Mouse (Mus musculus) stomach, embryonic 14.5 days (tissue): ENCODE results near the gene Socs3. TPM values are rescaled to one million over a fixed set of nuclear protein-coding genes. Genes with fewer than 3 reads are reported as not detected.

Source experiments
- ATAC-seq: fragments of 200-750 bp; cut with Nextera tagmentation; 2 replicates; pipeline ENCODE4 v1.8.0; 2017; ENCODE audit warnings: low read depth, moderate TSS enrichment; ENCODE audit not compliant: insufficient number of reproducible peaks, insufficient read depth, low FRiP score
- H3K27ac ChIP-seq: fragments of 300-500 bp; sonication (generic); 2 replicates; pipeline ENCODE4 v1.5.1; 2014; ENCODE audit warnings: mild to moderate bottlenecking, low read length, moderate library complexity, mixed read lengths
- H3K27me3 ChIP-seq: fragments of 300-500 bp; sonication (generic); 2 replicates; pipeline ENCODE4 v1.6.1; 2014; ENCODE audit warnings: low read length, control low read depth, mixed read lengths; ENCODE audit not compliant: control insufficient read depth, insufficient read depth
- H3K36me3 ChIP-seq: fragments of 300-500 bp; sonication (generic); 2 replicates; pipeline ENCODE4 v1.6.1; 2014; ENCODE audit warnings: mild to moderate bottlenecking, control low read depth, low read length, moderate library complexity, mixed read lengths; ENCODE audit not compliant: control insufficient read depth, insufficient read depth
- H3K4me1 ChIP-seq: fragments of 300-500 bp; sonication (generic); 2 replicates; pipeline ENCODE4 v1.6.1; 2014; ENCODE audit warnings: low read length, control low read depth, mixed read lengths; ENCODE audit not compliant: control insufficient read depth, insufficient read depth
- H3K4me2 ChIP-seq: fragments of 300-500 bp; sonication (generic); replicated peaks from 2 replicates; pipeline ENCODE4 v1.6.1; 2014; ENCODE audit warnings: low read depth, low read length, control low read depth
- H3K4me3 ChIP-seq: fragments of 300-500 bp; sonication (generic); 2 replicates; pipeline ENCODE4 v1.5.1; 2014; ENCODE audit warnings: low read depth, low read length, control low read depth
- H3K9ac ChIP-seq: fragments of 300-500 bp; sonication (generic); replicated peaks from 2 replicates; pipeline ENCODE4 v1.6.1; 2014; ENCODE audit warnings: low read depth, mild to moderate bottlenecking, control low read depth, low read length, moderate library complexity, mixed read lengths
- H3K9me3 ChIP-seq: fragments of 300-500 bp; sonication (generic); 2 replicates; pipeline ENCODE4 v1.6.1; 2016; ENCODE audit warnings: low read depth, low read length, control low read depth; ENCODE audit not compliant: control insufficient read depth
- whole genome bisulfite sequencing: fragments of 180-500 bp; shearing (Covaris S2); extraction: QIAGEN DNeasy Blood & Tissue Kit; methylation state at CpG from one replicate; pipeline ENCODE4 v1.1.7; 2014; 5-methylcytosine and 5-hydroxymethylcytosine counted together
- microRNA-seq: library from miRNA; unstranded; fragments of <30 nt; microRNA quantifications from one replicate; pipeline ENCODE4, GENCODE M21; 2016
- polyA plus RNA-seq: library from polyadenylated mRNA; unstranded; fragments of >200 nt; fragmentation: Nextera tagmentation; extraction: Ambion mirVana; gene quantifications from 2 replicates; pipeline ENCODE4 v1.2.1, GENCODE M21; 2014

Gene Socs3
- polyA plus RNA-seq, 1 experiment from 2014 or later, result 9.2 TPM

DNA sequence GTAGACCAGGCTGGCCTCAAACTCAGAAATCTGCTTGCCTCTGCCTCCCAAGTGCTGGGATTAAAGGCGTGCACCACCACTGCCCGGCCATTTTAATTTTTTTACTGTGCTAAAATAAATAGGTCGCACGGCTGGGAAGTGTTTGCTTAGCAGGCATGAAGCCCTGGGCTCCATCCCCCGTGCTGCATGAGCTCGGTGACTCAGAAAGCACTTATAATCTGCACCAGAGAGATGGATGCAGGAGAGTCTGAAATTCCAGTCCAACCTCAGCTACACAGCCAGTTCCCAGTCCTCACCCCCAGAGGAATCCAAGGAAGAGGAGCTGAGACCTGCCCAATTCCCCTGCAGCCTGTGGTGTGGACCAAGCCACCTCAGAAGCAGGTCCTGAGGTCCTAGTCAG is 45.4 kb downstream of the Socs3 start:
- ATAC-seq, result no peak

DNA sequence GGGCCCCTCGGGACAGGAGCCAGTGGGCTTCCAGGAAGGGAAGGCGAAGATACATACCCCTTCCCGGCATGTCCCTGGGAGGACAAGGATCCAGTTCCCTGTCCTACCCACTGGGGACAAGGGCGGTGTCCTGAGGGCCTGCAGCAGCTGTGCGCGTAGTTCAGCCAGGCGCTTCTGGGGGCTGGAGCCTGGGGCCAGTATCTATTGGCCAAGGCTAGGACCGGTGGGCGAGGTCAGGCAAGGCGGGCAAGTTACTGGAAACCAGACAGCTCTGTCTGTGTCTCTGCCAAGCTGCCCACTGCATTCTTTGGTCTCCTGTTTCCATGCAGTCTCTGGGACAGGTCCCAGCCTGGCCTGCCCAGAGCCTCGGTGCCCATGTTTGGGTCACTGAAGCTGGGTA is 46.6 kb downstream of the Socs3 start:
- no peaks in the 10 kb centered on the region for H3K9me3 ChIP-seq
- H3K36me3 ChIP-seq, result no peaks in the 10 kb centered on the region
- 80% methylated on average over 10 of the region's 11 CpGs for WGBS
- H3K27ac ChIP-seq, result no peak overlapping the region
- H3K4me1 ChIP-seq, result 0 out of 2 replicates have a peak, but pooled peaks cover 2% of the 10 kb centered on the region
- H3K4me2 ChIP-seq, result no peak overlapping the region
- no peak overlapping the region for H3K4me3 ChIP-seq
- no peak overlapping the region for H3K9ac ChIP-seq
- ATAC-seq, result no peak
- no peaks in the 10 kb centered on the region for H3K27me3 ChIP-seq

More for the DNA sequence above, 45.4 kb downstream of the Socs3 start:
- Histone ChIP-seq H3K4me1 (no peaks in the 10 kb centered on the region), H3K36me3 (no peaks in the 10 kb centered on the region), H3K4me2 (no peak overlapping the region), H3K27ac (no peak overlapping the region), H3K4me3 (no peak overlapping the region), H3K27me3 (no peaks in the 10 kb centered on the region), H3K9ac (no peak overlapping the region), H3K9me3 (no peaks in the 10 kb centered on the region)
- 57% methylated on average over 6 of the region's 6 CpGs for WGBS

DNA sequence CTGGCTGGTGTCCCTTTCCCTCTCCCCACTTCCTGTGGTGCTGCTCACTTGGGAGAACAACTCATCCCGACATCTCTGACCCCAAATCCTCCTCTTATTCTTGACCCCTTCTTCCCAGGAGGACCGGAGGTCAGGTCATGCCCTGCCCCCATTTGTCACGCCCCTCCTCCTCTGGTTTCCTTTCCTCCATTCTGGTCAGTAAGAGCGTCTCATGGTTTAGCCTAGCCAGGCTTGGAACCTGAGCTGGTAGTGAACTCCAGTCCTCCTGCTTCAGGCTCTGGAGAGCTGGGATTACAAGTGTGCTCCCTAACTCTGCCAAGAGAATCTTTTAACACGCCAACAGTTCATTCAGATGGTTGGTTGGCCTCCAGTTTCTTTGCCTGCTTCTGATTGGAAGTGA is 50.6 kb downstream of the Socs3 start:
- no peak overlapping the region for H3K27ac ChIP-seq
- H3K9me3 ChIP-seq, result peaks cover 6% of the 10 kb centered on the region; the same call in 1 of the 2 replicates
- peaks cover 6% of the 10 kb centered on the region; the same call in 1 of the 2 replicates for H3K4me1 ChIP-seq
- 22% methylated on average over 5 of the region's 5 CpGs for WGBS
- H3K27me3 ChIP-seq, result no peaks in the 10 kb centered on the region
- H3K36me3 ChIP-seq, result no peaks in the 10 kb centered on the region
- ATAC-seq, result no peak
- no peak overlapping the region for H3K4me2 ChIP-seq
- H3K9ac ChIP-seq, result no peak overlapping the region
- H3K4me3 ChIP-seq, result no peak overlapping the region

DNA sequence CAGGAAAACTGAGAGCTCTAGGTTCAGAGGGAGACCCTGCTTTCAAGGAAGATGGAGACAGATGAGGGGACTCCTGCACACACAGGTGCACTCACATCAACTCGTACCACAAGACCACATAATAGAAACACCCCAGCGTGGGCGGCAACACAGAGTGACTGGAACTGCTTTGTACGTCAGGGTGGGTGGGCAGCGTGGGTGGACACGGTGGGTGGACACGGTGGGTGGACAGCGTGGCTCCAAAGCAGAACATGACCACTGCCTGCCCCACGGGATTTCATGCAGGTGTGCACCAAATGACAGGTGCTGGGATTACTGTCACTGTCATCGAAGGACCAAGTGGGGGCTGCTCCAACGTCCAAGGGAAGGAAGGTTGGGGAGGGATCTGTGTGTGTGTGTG is 51.3 kb downstream of the Socs3 start:
- H3K4me2 ChIP-seq, result no peak overlapping the region
- H3K27me3 ChIP-seq, result no peaks in the 10 kb centered on the region
- 79% methylated on average over 11 of the region's 11 CpGs for WGBS
- no peak overlapping the region for H3K9ac ChIP-seq
- H3K4me3 ChIP-seq, result no peak overlapping the region
- H3K36me3 ChIP-seq, result no peaks in the 10 kb centered on the region
- peaks cover 6% of the 10 kb centered on the region; the same call in 1 of the 2 replicates for H3K9me3 ChIP-seq
- H3K4me1 ChIP-seq, result peaks cover 6% of the 10 kb centered on the region; the same call in 1 of the 2 replicates
- H3K27ac ChIP-seq, result no peak overlapping the region
- ATAC-seq, result no peak

Small RNA genes lying within 50 kb of the gene (microRNA-seq; reads per million reads assigned to microRNA genes)
- gene Mir6933, result not detected

Other genes starting within 250 kb of the Socs3 start
- 1.7 and 3.1 TPM in 2 replicates for gene Tmc8, start 188.0 kb downstream of the Socs3 start, polyA plus RNA-seq
- 23.0 and 24.3 TPM in 2 replicates for gene Tmc6, start 187.8 kb downstream of the Socs3 start, polyA plus RNA-seq
- gene 6030468B19Rik, start 172.4 kb downstream of the Socs3 start, polyA plus RNA-seq, result 0.23 TPM in 1 of 2 replicates, not detected in the other
- gene Gm20708, start 160.4 kb downstream of the Socs3 start, polyA plus RNA-seq, result 1.1 TPM in 1 of 2 replicates, not detected in the other
- gene Syngr2, start 160.4 kb downstream of the Socs3 start, polyA plus RNA-seq, result 101 and 115 TPM in 2 replicates
- gene Afmid, start 144.1 kb downstream of the Socs3 start, polyA plus RNA-seq, result 6.4 and 7.1 TPM in 2 replicates
- gene Tk1, start 144.0 kb downstream of the Socs3 start, polyA plus RNA-seq, result 133 and 149 TPM in 2 replicates
- gene Birc5, start 120.8 kb downstream of the Socs3 start, polyA plus RNA-seq, result 287 and 307 TPM in 2 replicates
- gene Tmem235, start 109.3 kb downstream of the Socs3 start, polyA plus RNA-seq, result not detected in 2 replicates
- 5.8 and 6.4 TPM in 2 replicates for gene Tha1, start 96.6 kb downstream of the Socs3 start, polyA plus RNA-seq
- 30.6 and 30.8 TPM in 2 replicates for gene Pgs1, start 16.2 kb upstream of the Socs3 start, polyA plus RNA-seq
- 0.25 and 0.29 TPM in 2 replicates for gene Dnah17, start 160.6 kb upstream of the Socs3 start, polyA plus RNA-seq